Mouse (Mus musculus): ENCODE results near the gene Emc9.

DNA sequence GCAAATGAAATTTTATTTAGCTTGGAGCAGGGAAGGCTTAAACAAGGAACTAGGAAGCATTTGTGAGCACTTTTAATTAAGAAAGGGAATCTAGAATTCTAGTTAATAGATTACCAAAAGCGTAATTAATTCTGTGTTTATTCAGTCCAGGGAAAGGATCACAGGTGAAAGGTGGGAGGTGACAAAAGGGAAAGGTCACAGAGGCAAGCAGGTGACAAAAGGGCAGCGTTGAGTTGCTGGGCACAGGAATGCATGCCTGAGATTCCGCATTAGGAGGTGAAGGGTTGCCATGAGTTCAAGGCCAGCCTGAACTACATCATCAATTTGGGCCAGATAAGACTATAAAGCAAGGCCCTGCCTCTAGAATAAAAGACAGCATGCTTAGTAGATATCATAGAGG lies 17.6 kb downstream of the Emc9 start:
- TF ChIP-seq POLR2A (IDR thresholded peaks at IDR 0.05; ENCODE audit: borderline replicate concordance, extremely low read depth, insufficient read depth, insufficient read length, poor library complexity, severe bottlenecking) (no peak), CTCF (IDR thresholded peaks at IDR 0.05; ENCODE audit: borderline replicate concordance, extremely low read depth, insufficient read depth, insufficient read length) (no peak)
